Mouse (Mus musculus) liver, postnatal 0 days (tissue): ENCODE measurements around the gene Cast.

ENCODE experiments used
- CTCF ChIP-seq: sonication (generic); IDR thresholded peaks from 2 replicates; pipeline ENCODE4 v1.5.1; 2016; ENCODE audit warnings: antibody characterized with exemption, low read depth
- EP300 ChIP-seq: IDR thresholded peaks from 2 replicates; pipeline ENCODE4 v1.6.1; 2016; ENCODE audit warnings: antibody characterized with exemption, low read depth, mild to moderate bottlenecking

DNA sequence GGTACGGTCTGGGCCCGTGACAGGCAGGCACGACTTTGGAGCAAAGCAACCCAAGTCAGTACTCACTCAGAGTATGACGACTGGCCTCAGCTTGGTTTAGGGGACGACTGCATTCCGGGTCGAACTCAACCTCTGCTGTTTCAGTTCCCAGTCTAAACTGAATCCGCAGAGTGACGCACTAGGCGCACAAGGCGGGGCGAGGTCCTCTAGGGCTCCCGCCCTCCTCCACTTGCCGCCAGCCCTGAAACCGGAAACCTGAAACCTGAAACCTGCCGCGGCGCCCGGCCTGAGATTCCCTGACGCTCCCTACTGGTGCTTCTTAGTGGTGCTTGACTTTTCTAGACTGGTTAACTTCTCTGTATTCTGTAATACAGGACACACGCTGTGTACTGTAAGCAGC is 38.1 kb downstream of the Cast start:
- TF ChIP-seq CTCF (peak; percentile 81), EP300 (peak; percentile 75)
